In the genomic region with DNA sequence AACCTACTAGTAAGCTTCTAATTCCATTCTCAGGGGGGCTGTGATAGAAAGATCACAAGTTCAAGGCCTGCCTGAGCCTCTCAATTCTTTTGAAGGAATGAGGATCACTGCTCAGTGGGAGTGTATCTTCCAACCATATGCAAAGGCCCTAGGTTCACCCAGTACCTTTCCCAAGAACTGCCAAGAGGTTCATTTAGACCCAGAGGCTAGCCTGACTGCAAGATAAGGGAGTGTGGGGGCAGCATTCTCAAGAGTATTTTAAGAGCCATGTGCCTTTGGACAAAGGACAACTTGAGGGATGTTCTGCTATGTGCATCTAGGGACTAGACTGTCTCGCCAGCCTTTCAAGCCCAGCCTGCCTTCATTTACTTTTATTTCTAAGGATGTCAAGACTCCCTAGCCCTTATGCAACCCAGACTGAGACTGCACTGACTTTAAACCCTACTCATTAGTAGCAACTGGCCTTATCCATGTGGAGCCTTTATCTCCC, we compare ENCODE assay signal across 10 mouse cellular contexts. TPM values are rescaled to one million over a fixed set of nuclear protein-coding genes. Genes with fewer than 3 reads are reported as not detected.
DNase-seq lines count a peak whose midpoint lies in the region; ATAC-seq and TF ChIP-seq lines count a peak whose summit lies in the region.
"Had no signal": no experiment of that assay in that cellular context is flagged by ENCODE, and none has a peak within 500 bp of the region (broad histone marks: within the 10 kb centered on the region; RNA-seq: fewer than 3 reads in every experiment).

No protein-coding gene starts in this region.

- no peak for TF ChIP-seq CTCF in ES-Bruce4 (IDR thresholded peaks at IDR 0.05; ENCODE audit: low read depth, low read length)

- WGBS in forebrain, embryonic 16.5 days, result 7% methylated on average over 1 of the region's 1 CpGs

- peak; percentile 36 for DNase-seq in CD4-positive, CD25-positive, alpha-beta regulatory T cell, adult 2 months (ENCODE audit: low read depth, low spot score)
- no peak for DNase-seq in left cerebral cortex, adult 18-20 months (ENCODE audit: low spot score in 2 of 2)
- no peak for DNase-seq in frontal cortex, postnatal 36 days (ENCODE audit: low spot score in 2 of 2)
- DNase-seq in spleen, postnatal 10 days (ENCODE audit: low spot score in 2 of 2), result no peak

- H3K27me3 ChIP-seq in ES-Bruce4 (ENCODE audit: control insufficient read depth, insufficient read depth, low read length, poor library complexity, severe bottlenecking), result no peaks in the 10 kb centered on the region
- no peaks in the 10 kb centered on the region for H3K27me3 ChIP-seq in forebrain, embryonic 16.5 days (replicated peaks; ENCODE audit: control insufficient read depth, insufficient read depth, low read length)

- H3K9ac ChIP-seq in ES-Bruce4 (ENCODE audit: low read depth, poor library complexity, severe bottlenecking), result no peak overlapping the region
- no peak overlapping the region for H3K9ac ChIP-seq in forebrain, embryonic 16.5 days (replicated peaks; ENCODE audit: low read depth, low read length)

- H3K27ac ChIP-seq in ES-Bruce4 (ENCODE audit: insufficient read depth, low read length), result peak overlapping the region; percentile 41
- 0 out of 2 replicates have a peak overlapping the region, but pooled peaks have one; percentile 4 for H3K27ac ChIP-seq in forebrain, embryonic 16.5 days (ENCODE audit: low read length)

- peaks cover 48% of the 10 kb centered on the region for H3K36me3 ChIP-seq in ES-Bruce4 (ENCODE audit: control insufficient read depth, insufficient read depth, low read length, poor library complexity, severe bottlenecking)
- peaks cover 25% of the 10 kb centered on the region for H3K36me3 ChIP-seq in forebrain, embryonic 16.5 days (ENCODE audit: control insufficient read depth, insufficient read depth)

- ATAC-seq in CD4-positive, CD25-positive, alpha-beta regulatory T cell, adult 4 months, result no peak
- ATAC-seq in forebrain, embryonic 16.5 days, result no peak
- ATAC-seq in megakaryocyte-erythroid progenitor cell, adult 5-6 weeks (replicated peaks; ENCODE audit: low FRiP score, low TSS enrichment, poor library complexity, severe bottlenecking), result peak; percentile 12; the same call in 1 of the 2 replicates

- H3K4me1 ChIP-seq in ES-Bruce4 (ENCODE audit: control insufficient read depth, insufficient read depth, low read length), result no peaks in the 10 kb centered on the region
- H3K4me1 ChIP-seq in forebrain, embryonic 16.5 days (replicated peaks; ENCODE audit: control insufficient read depth, insufficient read depth, low read length), result peaks cover 23% of the 10 kb centered on the region

- no peaks in the 10 kb centered on the region for H3K9me3 ChIP-seq in ES-Bruce4 (replicated peaks; ENCODE audit: control insufficient read depth, insufficient read depth, low read length, poor library complexity, severe bottlenecking)
- H3K9me3 ChIP-seq in forebrain, embryonic 16.5 days (ENCODE audit: control insufficient read depth, low read length), result no peaks in the 10 kb centered on the region

- no peak overlapping the region for H3K4me2 ChIP-seq in forebrain, embryonic 16.5 days (ENCODE audit: low read length)

- TF ChIP-seq EP300 in ES-Bruce4 (IDR thresholded peaks at IDR 0.05; ENCODE audit: insufficient read depth, low read depth, low read length), result no peak

- TF ChIP-seq POLR2A in ES-Bruce4 (IDR thresholded peaks at IDR 0.05; ENCODE audit: insufficient read depth, low read length), result no peak

- H3K4me3 ChIP-seq in ES-Bruce4 (ENCODE audit: low read depth, low read length), result no peak overlapping the region
- no peak overlapping the region for H3K4me3 ChIP-seq in forebrain, embryonic 16.5 days (replicated peaks; ENCODE audit: low read length)

RNA-seq across cellular contexts. Expression of a gene that starts 12.4 kb away (rescaled TPM):
- over 10,000 TPM; 10,256 to 11,102 TPM for polyA plus RNA-seq in CD4-positive, CD25-positive, alpha-beta regulatory T cell, adult 4 months (2017; shearing (Covaris generic))
- polyA plus RNA-seq in ES-Bruce4 (2011; ENCODE audit: insufficient read depth, insufficient read length, low read depth, missing spikeins), result 19,892 and 21,149 TPM in 2 replicates
- 3,742 and 4,125 TPM in 2 replicates for polyA plus RNA-seq in forebrain, embryonic 16.5 days (2015; fragmentation: Nextera tagmentation; extraction: Ambion mirVana)
- 11,779 and 12,959 TPM in 2 replicates for total RNA-seq in megakaryocyte-erythroid progenitor cell, adult 5-6 weeks (2014; fragmentation: Nextera tagmentation)
- 14,853 and 18,691 TPM in 2 replicates for total RNA-seq in megakaryocyte-erythroid progenitor cell, adult 5-6 weeks (2017)
- 1,000 to 10,000 TPM; 2,328 to 2,361 TPM for total RNA-seq in left cerebral cortex, adult 18-20 months (2021)

RNA-seq across cellular contexts. Expression of a gene that starts 28.0 kb away (rescaled TPM):
- under 1 TPM in 1 of 2 experiments, not detected in 1; 0.51 TPM for polyA plus RNA-seq in CD4-positive, CD25-positive, alpha-beta regulatory T cell, adult 4 months (2017; shearing (Covaris generic))
- polyA plus RNA-seq in ES-Bruce4 (2011; ENCODE audit: insufficient read depth, insufficient read length, low read depth, missing spikeins), result not detected in 2 replicates
- 1.0 and 1.3 TPM in 2 replicates for polyA plus RNA-seq in forebrain, embryonic 16.5 days (2015; fragmentation: Nextera tagmentation; extraction: Ambion mirVana)
- not detected in 2 replicates for total RNA-seq in megakaryocyte-erythroid progenitor cell, adult 5-6 weeks (2014; fragmentation: Nextera tagmentation)
- 0.65 TPM in 1 of 2 replicates, not detected in the other for total RNA-seq in megakaryocyte-erythroid progenitor cell, adult 5-6 weeks (2017)
- under 1 TPM in 1 of 2 experiments, not detected in 1; 0.42 TPM for total RNA-seq in left cerebral cortex, adult 18-20 months (2021)
- total RNA-seq: gastrocnemius, adult 18-20 months had no signal
- polyA plus RNA-seq: C2C12 had no signal

RNA-seq across cellular contexts. Expression of a gene that starts 28.6 kb away (rescaled TPM):
- polyA plus RNA-seq in CD4-positive, CD25-positive, alpha-beta regulatory T cell, adult 4 months (2017; shearing (Covaris generic)), result 10 to 100 TPM; 15.6 to 19.1 TPM
- 23.1 and 26.2 TPM in 2 replicates for polyA plus RNA-seq in ES-Bruce4 (2011; ENCODE audit: insufficient read depth, insufficient read length, low read depth, missing spikeins)
- 30.7 and 31.1 TPM in 2 replicates for polyA plus RNA-seq in forebrain, embryonic 16.5 days (2015; fragmentation: Nextera tagmentation; extraction: Ambion mirVana)
- total RNA-seq in megakaryocyte-erythroid progenitor cell, adult 5-6 weeks (2014; fragmentation: Nextera tagmentation), result 30.2 and 38.8 TPM in 2 replicates
- 45.1 and 55.7 TPM in 2 replicates for total RNA-seq in megakaryocyte-erythroid progenitor cell, adult 5-6 weeks (2017)
- 10 to 100 TPM; 25.3 to 25.7 TPM for total RNA-seq in left cerebral cortex, adult 18-20 months (2021)

RNA-seq across cellular contexts. Expression of a gene that starts 33.5 kb away (rescaled TPM):
- 1 to 10 TPM; 2.3 to 3.1 TPM for polyA plus RNA-seq in CD4-positive, CD25-positive, alpha-beta regulatory T cell, adult 4 months (2017; shearing (Covaris generic))
- 1.1 and 1.2 TPM in 2 replicates for polyA plus RNA-seq in ES-Bruce4 (2011; ENCODE audit: insufficient read depth, insufficient read length, low read depth, missing spikeins)
- polyA plus RNA-seq in forebrain, embryonic 16.5 days (2015; fragmentation: Nextera tagmentation; extraction: Ambion mirVana), result 0.54 and 0.84 TPM in 2 replicates
- total RNA-seq in megakaryocyte-erythroid progenitor cell, adult 5-6 weeks (2014; fragmentation: Nextera tagmentation), result 7.4 and 7.5 TPM in 2 replicates
- 6.9 and 8.9 TPM in 2 replicates for total RNA-seq in megakaryocyte-erythroid progenitor cell, adult 5-6 weeks (2017)
- under 1 TPM; 0.40 to 0.65 TPM for total RNA-seq in left cerebral cortex, adult 18-20 months (2021)
